Comparison of ENCODE assay signal across 26 mouse cellular contexts in the genomic region with DNA sequence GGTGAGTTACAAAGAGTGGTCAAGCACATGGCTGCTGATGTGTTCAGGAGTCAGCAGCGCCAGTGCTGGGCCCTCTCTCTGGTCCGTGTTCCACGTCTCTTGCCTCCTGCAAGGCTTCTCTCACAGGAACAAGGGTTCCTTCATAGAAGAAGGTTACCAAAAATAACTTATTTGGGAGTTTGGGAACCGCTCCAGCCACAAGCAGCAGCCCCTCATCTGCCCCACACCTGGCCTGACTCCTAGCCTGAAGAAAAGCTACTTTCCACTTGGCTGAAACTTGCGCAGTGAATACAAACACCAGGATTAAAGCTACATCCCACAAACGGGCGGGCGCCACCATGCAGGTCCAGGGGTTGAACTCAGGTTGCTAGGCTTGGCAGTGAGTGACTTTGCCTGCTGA.
DNase-seq lines count a peak whose midpoint lies in the region; ATAC-seq and TF ChIP-seq lines count a peak whose summit lies in the region.
"Had no signal": no experiment of that assay in that cellular context is flagged by ENCODE, and none has a peak within 500 bp of the region (broad histone marks: within the 10 kb centered on the region; RNA-seq: fewer than 3 reads in every experiment).

No protein-coding gene starts in this region.

- peak; percentile 5 for DNase-seq in embryonic facial prominence, embryonic 14.5 days (ENCODE audit: low spot score)
- DNase-seq in embryonic facial prominence, embryonic 10.5 days (ENCODE audit: low spot score) = no peak
- DNase-seq in heart, embryonic 10.5 days (ENCODE audit: low spot score) = peak; percentile 69
- DNase-seq in heart, postnatal 36 days = no peak
- DNase-seq in liver, adult 2 months (ENCODE audit: extremely low read depth, low read depth, low spot score) = peak; percentile 41
- no peak for DNase-seq in liver, postnatal 0 days
- DNase-seq in thymus, postnatal 10 days (ENCODE audit: low spot score in 2 of 2) = no peak
- DNase-seq: adrenal gland, adult 8-10 months; cerebellum, postnatal 14 days; gastrocnemius, postnatal 36 days; kidney, adult 11 months; kidney, postnatal 14 days; layer of hippocampus, adult 9-11 months; lung, adult 18-20 months; lung, postnatal 10 days; retina, postnatal 1 day; right cerebral cortex, postnatal 14 days had no signal

- H3K36me3 ChIP-seq in embryonic facial prominence, embryonic 14.5 days (ENCODE audit: control insufficient read depth, insufficient read depth, low read length) = no peaks in the 10 kb centered on the region
- H3K36me3 ChIP-seq in embryonic facial prominence, embryonic 10.5 days (replicated peaks) = no peaks in the 10 kb centered on the region
- no peaks in the 10 kb centered on the region for H3K36me3 ChIP-seq in heart, embryonic 10.5 days
- no peaks in the 10 kb centered on the region for H3K36me3 ChIP-seq in liver, adult 2 months (ENCODE audit: control insufficient read depth, insufficient read depth, low read length)
- H3K36me3 ChIP-seq in liver, postnatal 0 days (replicated peaks; ENCODE audit: insufficient read depth, low read length) = no peaks in the 10 kb centered on the region; the same call in 1 of the 2 replicates
- H3K36me3 ChIP-seq: G1E; liver, embryonic 12.5 days; midbrain, embryonic 15.5 days had no signal

- no peaks in the 10 kb centered on the region for H3K27me3 ChIP-seq in embryonic facial prominence, embryonic 14.5 days (replicated peaks; ENCODE audit: control insufficient read depth, insufficient read depth, low read length)
- no peaks in the 10 kb centered on the region for H3K27me3 ChIP-seq in embryonic facial prominence, embryonic 10.5 days (replicated peaks; ENCODE audit: low read depth, poor library complexity, severe bottlenecking)
- H3K27me3 ChIP-seq in heart, embryonic 10.5 days (ENCODE audit: insufficient read depth, poor library complexity, severe bottlenecking) = no peaks in the 10 kb centered on the region
- H3K27me3 ChIP-seq in liver, adult 2 months (ENCODE audit: control insufficient read depth, insufficient read depth, low read length) = no peaks in the 10 kb centered on the region
- H3K27me3 ChIP-seq in liver, postnatal 0 days (ENCODE audit: insufficient read depth, low read length) = no peaks in the 10 kb centered on the region
- H3K27me3 ChIP-seq: CH12.LX; forebrain, embryonic 13.5 days; hindbrain, embryonic 15.5 days; liver, embryonic 12.5 days; midbrain, embryonic 15.5 days; neural tube, embryonic 15.5 days had no signal

- H3K4me1 ChIP-seq in embryonic facial prominence, embryonic 14.5 days (ENCODE audit: control insufficient read depth, insufficient read depth, low read length) = no peaks in the 10 kb centered on the region
- no peaks in the 10 kb centered on the region for H3K4me1 ChIP-seq in embryonic facial prominence, embryonic 10.5 days
- H3K4me1 ChIP-seq in heart, embryonic 10.5 days = peaks cover 13% of the 10 kb centered on the region
- no peaks in the 10 kb centered on the region for H3K4me1 ChIP-seq in liver, adult 2 months (ENCODE audit: control insufficient read depth, insufficient read depth, low read length)
- no peaks in the 10 kb centered on the region for H3K4me1 ChIP-seq in liver, postnatal 0 days (ENCODE audit: insufficient read depth)
- H3K4me1 ChIP-seq: forebrain, embryonic 13.5 days; liver, embryonic 12.5 days; midbrain, embryonic 15.5 days; neural tube, embryonic 15.5 days had no signal

- 78% methylated on average over 8 of the region's 8 CpGs for WGBS in embryonic facial prominence, embryonic 14.5 days
- WGBS in embryonic facial prominence, embryonic 10.5 days = 83% methylated on average over 8 of the region's 8 CpGs
- 79% methylated on average over 8 of the region's 8 CpGs for WGBS in heart, embryonic 10.5 days
- WGBS in liver, adult 2 months = 74% methylated on average over 8 of the region's 8 CpGs
- 90% methylated on average over 8 of the region's 8 CpGs for WGBS in liver, postnatal 0 days (ENCODE audit: insufficient replicate concordance)

- intact Hi-C loops in heart, postnatal 36 days (cut with DNase I) = loop anchor here (5.0 kb wide), 1 partner anchor 47 kb away; no protein-coding TSS in a partner anchor

- no peak for TF ChIP-seq EP300 in liver, postnatal 0 days (IDR thresholded peaks at IDR 0.05; ENCODE audit: low read depth)

- no peaks in the 10 kb centered on the region for H3K79me2 ChIP-seq in liver, adult 2 months (ENCODE audit: control insufficient read depth, insufficient read depth, low read length)

- H3K4me3 ChIP-seq in embryonic facial prominence, embryonic 14.5 days (ENCODE audit: low read depth, low read length) = no peak overlapping the region
- H3K4me3 ChIP-seq in embryonic facial prominence, embryonic 10.5 days = no peak overlapping the region
- no peak overlapping the region for H3K4me3 ChIP-seq in heart, embryonic 10.5 days
- no peak overlapping the region for H3K4me3 ChIP-seq in liver, adult 2 months (ENCODE audit: insufficient read depth, low read depth, low read length)
- H3K4me3 ChIP-seq in liver, postnatal 0 days (ENCODE audit: low read depth, low read length) = no peak overlapping the region
- H3K4me3 ChIP-seq: forebrain, embryonic 13.5 days; hindbrain, embryonic 15.5 days; liver, embryonic 12.5 days; midbrain, embryonic 15.5 days; neural tube, embryonic 15.5 days had no signal

- TF ChIP-seq POLR2A in liver, adult 2 months (IDR thresholded peaks at IDR 0.05; ENCODE audit: extremely low read depth, insufficient read depth, low read length) = no peak

- no peak overlapping the region for H3K4me2 ChIP-seq in embryonic facial prominence, embryonic 14.5 days (ENCODE audit: low read depth, low read length)
- no peak overlapping the region for H3K4me2 ChIP-seq in liver, postnatal 0 days (ENCODE audit: low read depth, low read length)
- H3K4me2 ChIP-seq: forebrain, embryonic 13.5 days; hindbrain, embryonic 15.5 days; liver, embryonic 12.5 days; midbrain, embryonic 15.5 days; neural tube, embryonic 15.5 days had no signal

- ATAC-seq in embryonic facial prominence, embryonic 14.5 days (ENCODE audit: low read depth) = no peak
- no peak for ATAC-seq in liver, postnatal 0 days
- ATAC-seq: forebrain, embryonic 13.5 days; inflammation-experienced regulatory T-cells, adult 6 months; liver, embryonic 12.5 days; midbrain, embryonic 15.5 days had no signal

- no peak for TF ChIP-seq CTCF in liver, adult 2 months (IDR thresholded peaks at IDR 0.05; ENCODE audit: low read depth, low read length)
- TF ChIP-seq CTCF in liver, postnatal 0 days (IDR thresholded peaks at IDR 0.05; ENCODE audit: low read depth) = no peak

- H3K27ac ChIP-seq in embryonic facial prominence, embryonic 14.5 days (replicated peaks; ENCODE audit: low read depth, low read length) = no peak overlapping the region
- H3K27ac ChIP-seq in embryonic facial prominence, embryonic 10.5 days (replicated peaks) = no peak overlapping the region
- 0 out of 2 replicates have a peak overlapping the region, but pooled peaks have one; percentile 36 for H3K27ac ChIP-seq in heart, embryonic 10.5 days
- no peak overlapping the region for H3K27ac ChIP-seq in liver, adult 2 months (replicated peaks; ENCODE audit: insufficient read depth, low read depth, low read length)
- H3K27ac ChIP-seq in liver, postnatal 0 days (ENCODE audit: low read depth) = no peak overlapping the region
- H3K27ac ChIP-seq: forebrain, embryonic 13.5 days; hindbrain, embryonic 15.5 days; liver, embryonic 12.5 days; macrophage; midbrain, embryonic 15.5 days; neural tube, embryonic 15.5 days had no signal

- no peak overlapping the region for H3K9ac ChIP-seq in embryonic facial prominence, embryonic 14.5 days (ENCODE audit: low read depth, low read length)
- H3K9ac ChIP-seq in liver, adult 2 months (ENCODE audit: low read depth, low read length) = no peak overlapping the region
- no peak overlapping the region for H3K9ac ChIP-seq in liver, postnatal 0 days (replicated peaks)
- H3K9ac ChIP-seq: forebrain, embryonic 13.5 days; hindbrain, embryonic 15.5 days; liver, embryonic 12.5 days; midbrain, embryonic 15.5 days; neural tube, embryonic 15.5 days had no signal

- H3K9me3 ChIP-seq in embryonic facial prominence, embryonic 14.5 days (ENCODE audit: control insufficient read depth, low read length) = no peaks in the 10 kb centered on the region
- no peaks in the 10 kb centered on the region for H3K9me3 ChIP-seq in embryonic facial prominence, embryonic 10.5 days
- H3K9me3 ChIP-seq in heart, embryonic 10.5 days = no peaks in the 10 kb centered on the region
- no peaks in the 10 kb centered on the region for H3K9me3 ChIP-seq in liver, postnatal 0 days (ENCODE audit: low read length)
- H3K9me3 ChIP-seq: forebrain, embryonic 13.5 days; G1E; hindbrain, embryonic 15.5 days; liver, embryonic 12.5 days; midbrain, embryonic 15.5 days; neural tube, embryonic 15.5 days had no signal

Comparison
In these comparisons a context has a peak if more than half of its experiments do, and no peak if none do; other contexts are left out.
1. DNase-seq: peak in embryonic facial prominence, embryonic 14.5 days (single experiment), heart, embryonic 10.5 days (single experiment) and liver, adult 2 months (single experiment); none in embryonic facial prominence, embryonic 10.5 days (single experiment), heart, postnatal 36 days (0 of 2), liver, postnatal 0 days (single experiment) and thymus, postnatal 10 days (0 of 2).